Mouse (Mus musculus) limb, embryonic 12.5 days (tissue): ENCODE measurements at regions not wholly inside any gene's neighbourhood (a gene's known extent, or its start where the extent isn't known, plus 50 kb on each side); places are given as distances from the start of the nearest gene placed in this dataset.
A peak's percentile ranks its signal among the peaks of the same experiment; 100 is the strongest.

Source experiments
- ATAC-seq: fragments of 200-750 bp; cut with Nextera tagmentation; 2 replicates; pipeline ENCODE4 v1.8.0; 2017; ENCODE audit warnings: low read depth, moderate TSS enrichment; ENCODE audit not compliant: insufficient number of reproducible peaks, insufficient read depth, low FRiP score, low TSS enrichment
- H3K27ac ChIP-seq: fragments of 300-500 bp; sonication (generic); 2 replicates; pipeline ENCODE4 v1.5.1; 2016; ENCODE audit warnings: mild to moderate bottlenecking, moderate library complexity
- H3K27me3 ChIP-seq: fragments of 300-500 bp; sonication (generic); 2 replicates; pipeline ENCODE4 v1.6.1; 2016; ENCODE audit warnings: mild to moderate bottlenecking, moderate library complexity
- H3K36me3 ChIP-seq: fragments of 300-500 bp; sonication (generic); 2 replicates; pipeline ENCODE4 v1.6.1; 2016; ENCODE audit warnings: mild to moderate bottlenecking, moderate library complexity
- H3K4me1 ChIP-seq: fragments of 300-500 bp; sonication (generic); replicated peaks from 2 replicates; pipeline ENCODE4 v1.6.1; 2016
- H3K4me2 ChIP-seq: fragments of 300-500 bp; sonication (generic); 2 replicates; pipeline ENCODE4 v1.6.1; 2016; ENCODE audit warnings: mild to moderate bottlenecking, moderate library complexity
- H3K4me3 ChIP-seq: fragments of 300-500 bp; sonication (generic); replicated peaks from 2 replicates; pipeline ENCODE4 v1.5.1; 2016; ENCODE audit warnings: mild to moderate bottlenecking
- H3K9ac ChIP-seq: fragments of 300-500 bp; sonication (generic); replicated peaks from 2 replicates; pipeline ENCODE4 v1.6.1; 2016; ENCODE audit warnings: mild to moderate bottlenecking, moderate library complexity
- H3K9me3 ChIP-seq: fragments of 300-500 bp; sonication (generic); 2 replicates; pipeline ENCODE4 v1.6.1; 2016; ENCODE audit warnings: mild to moderate bottlenecking, moderate library complexity
- WGBS: fragments of 180-500 bp; shearing (Covaris S2); methylation state at CpG from one replicate; pipeline ENCODE4 v1.1.7; 2016; 5-methylcytosine and 5-hydroxymethylcytosine counted together

DNA sequence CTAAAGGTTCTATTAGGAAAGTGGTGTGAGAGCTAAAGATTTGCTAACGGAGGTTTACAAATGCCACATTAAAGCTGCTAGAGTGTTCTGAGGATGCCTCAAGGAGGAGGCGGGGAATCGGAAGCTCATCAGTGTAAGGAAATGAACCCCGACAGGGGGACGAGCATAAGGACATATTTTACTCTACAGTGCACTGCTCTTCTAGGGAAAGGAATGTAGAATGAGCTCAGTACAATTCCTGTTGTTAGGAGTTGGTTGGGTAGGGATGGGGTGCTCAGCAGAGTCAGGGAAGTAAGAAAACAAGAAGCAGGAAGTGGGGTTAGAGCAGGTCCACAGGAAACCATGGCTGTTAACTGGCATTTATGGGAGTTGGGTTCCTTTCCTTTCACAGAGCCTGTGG is 54.6 kb downstream of the Mex3b start:
- WGBS: 66% methylated on average over 5 of the region's 5 CpGs
- Histone ChIP-seq H3K27me3 (no peaks in the 10 kb centered on the region), H3K4me2 (no peak overlapping the region), H3K27ac (0 out of 2 replicates have a peak overlapping the region, but pooled peaks have one; percentile 29), H3K4me1 (peaks cover 21% of the 10 kb centered on the region), H3K4me3 (no peak overlapping the region), H3K9ac (no peak overlapping the region), H3K9me3 (peaks cover 7% of the 10 kb centered on the region; the same call in 1 of the 2 replicates), H3K36me3 (no peaks in the 10 kb centered on the region)
- no peak for ATAC-seq

DNA sequence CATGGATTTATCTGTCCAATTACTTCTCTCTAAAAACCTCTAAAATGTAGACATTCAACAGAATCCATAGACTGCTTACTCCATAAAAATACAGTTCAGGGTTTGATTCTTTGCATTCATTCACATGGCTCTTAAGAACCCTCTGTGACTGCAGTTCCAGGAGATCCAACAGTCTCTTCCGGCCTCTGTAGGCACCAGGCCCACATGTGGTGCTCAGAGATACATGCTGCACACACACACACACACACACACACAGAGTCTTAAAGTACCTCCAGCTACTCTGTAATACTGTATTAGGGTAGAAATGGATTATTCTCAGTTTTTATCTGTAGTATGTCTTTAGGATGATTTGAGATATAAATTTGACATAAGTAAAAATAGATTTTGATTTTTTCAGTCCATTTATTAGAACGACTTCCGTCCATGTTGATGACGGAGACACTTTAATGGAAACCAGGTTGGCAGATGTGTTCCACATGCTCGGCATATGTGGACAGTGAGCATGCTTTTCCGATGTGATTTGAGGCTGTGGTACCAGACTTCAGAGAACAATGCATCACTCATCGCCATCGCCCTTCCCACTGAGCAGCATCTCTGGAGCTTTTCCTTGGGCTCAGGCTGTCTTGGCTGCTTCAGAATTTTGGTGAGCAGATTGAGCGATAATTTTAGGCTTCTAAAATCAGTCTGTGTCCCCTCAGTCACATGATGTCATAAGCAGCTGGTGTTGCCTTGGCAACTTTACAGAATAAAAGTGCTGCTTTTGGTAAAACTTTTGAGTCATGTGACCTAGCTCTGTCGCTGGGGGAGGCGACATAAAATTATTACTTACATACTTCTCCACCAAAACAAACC is 56.3 kb downstream of the Mex3b start:
- Histone ChIP-seq H3K4me3 (no peak overlapping the region), H3K4me1 (peaks cover 21% of the 10 kb centered on the region), H3K9me3 (peaks cover under 1% of the 10 kb centered on the region; the same call in 1 of the 2 replicates), H3K4me2 (no peak overlapping the region), H3K27me3 (no peaks in the 10 kb centered on the region), H3K36me3 (no peaks in the 10 kb centered on the region), H3K9ac (no peak overlapping the region), H3K27ac (peak overlapping the region; percentile 32; the same call in 1 of the 2 replicates)
- 36% methylated on average over 11 of the region's 11 CpGs for WGBS
- peak; percentile 59; the same call in 1 of the 2 replicates for ATAC-seq

DNA sequence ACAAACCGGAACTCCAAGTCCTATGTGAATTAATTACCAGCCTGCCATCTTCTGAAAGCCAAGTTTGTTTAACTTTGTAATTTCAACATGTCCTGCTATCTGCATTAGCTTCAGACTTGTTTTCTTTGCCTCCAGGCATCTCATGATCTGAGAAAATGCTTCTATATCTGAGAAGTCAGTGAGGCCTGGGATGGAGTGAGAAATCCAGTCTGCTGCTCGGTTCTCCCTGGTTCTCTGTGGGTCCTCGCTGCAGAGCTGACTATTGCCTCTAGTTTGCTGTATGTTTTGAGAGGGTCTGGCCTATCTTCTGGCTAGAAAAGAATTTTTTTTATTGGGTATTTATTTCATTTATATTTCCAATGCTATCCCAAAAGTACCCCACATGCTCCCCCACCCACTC is 57.0 kb downstream of the Mex3b start:
- ATAC-seq: no peak
- no peak overlapping the region for H3K4me3 ChIP-seq
- H3K27ac ChIP-seq: peak overlapping the region; percentile 32; the same call in 1 of the 2 replicates
- H3K4me1 ChIP-seq: peaks cover 21% of the 10 kb centered on the region
- no peak overlapping the region for H3K9ac ChIP-seq
- no peaks in the 10 kb centered on the region for H3K36me3 ChIP-seq
- no peaks in the 10 kb centered on the region for H3K27me3 ChIP-seq
- H3K9me3 ChIP-seq: no peaks in the 10 kb centered on the region
- WGBS: 76% methylated on average over 3 of the region's 3 CpGs
- H3K4me2 ChIP-seq: no peak overlapping the region

DNA sequence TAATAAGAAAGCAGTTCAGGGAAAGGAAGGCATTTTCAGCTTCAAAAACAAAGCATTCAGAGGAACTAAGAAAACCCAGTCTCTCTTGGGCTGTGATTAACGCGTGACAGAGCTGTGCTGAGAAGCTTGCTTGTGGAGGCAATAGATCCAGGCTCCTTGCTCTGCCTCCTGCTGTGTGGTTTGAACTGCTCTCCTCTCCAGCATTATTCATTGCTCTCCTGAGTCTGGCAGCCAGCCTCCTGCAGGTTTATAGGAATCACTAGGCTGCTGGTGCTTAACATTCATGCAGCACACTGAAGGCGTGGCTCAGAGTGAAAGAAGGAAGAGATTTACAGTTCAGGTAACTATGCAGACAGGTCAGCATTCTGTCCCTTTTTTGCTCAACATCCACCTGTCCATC is 71.2 kb downstream of the Mex3b start:
- Histone ChIP-seq H3K4me1 (peaks cover 17% of the 10 kb centered on the region), H3K4me2 (no peak overlapping the region), H3K9ac (no peak overlapping the region), H3K27me3 (no peaks in the 10 kb centered on the region), H3K36me3 (no peaks in the 10 kb centered on the region), H3K4me3 (no peak overlapping the region), H3K9me3 (peaks cover 8% of the 10 kb centered on the region; the same call in 1 of the 2 replicates), H3K27ac (peak overlapping the region; percentile 56)
- 21% methylated on average over 3 of the region's 3 CpGs for whole genome bisulfite sequencing
- ATAC-seq: no peak

- H3K9me3 ChIP-seq: peaks cover 8% of the 10 kb centered on the region; the same call in 1 of the 2 replicates
- WGBS: 88% methylated on average over 11 of the region's 11 CpGs
- H3K9ac ChIP-seq: no peak overlapping the region
- no peak for ATAC-seq
- no peaks in the 10 kb centered on the region for H3K27me3 ChIP-seq
- peaks cover 17% of the 10 kb centered on the region for H3K4me1 ChIP-seq
- H3K27ac ChIP-seq: no peak overlapping the region
- no peaks in the 10 kb centered on the region for H3K36me3 ChIP-seq
- no peak overlapping the region for H3K4me3 ChIP-seq
- H3K4me2 ChIP-seq: no peak overlapping the region
Measured at GRCm38 (mm10) chr7:82939536-82939935, 72.4 kb downstream of the Mex3b start.

DNA sequence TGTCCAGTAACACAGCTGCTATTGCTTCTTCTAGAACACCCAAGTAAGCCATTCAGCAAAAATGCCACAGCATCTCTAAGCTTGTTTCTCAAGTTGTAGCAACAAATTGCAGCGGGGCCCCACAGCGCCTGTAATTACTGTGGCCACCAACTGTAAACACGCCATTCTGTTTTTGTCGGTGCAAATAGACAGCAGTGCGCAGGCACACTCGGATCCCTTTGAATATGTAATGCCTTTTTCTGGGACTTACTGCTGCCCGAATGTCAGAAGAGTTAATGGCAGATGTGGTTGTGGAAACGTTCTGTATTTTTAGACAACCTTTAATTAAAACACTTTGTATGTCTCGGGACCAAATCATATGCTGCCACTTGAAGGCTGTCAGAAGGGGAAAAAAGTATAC is 76.2 kb downstream of the Mex3b start:
- peaks cover 5% of the 10 kb centered on the region for H3K4me1 ChIP-seq
- H3K27me3 ChIP-seq: no peaks in the 10 kb centered on the region
- H3K4me2 ChIP-seq: no peak overlapping the region
- H3K27ac ChIP-seq: no peak overlapping the region
- ATAC-seq: no peak
- H3K36me3 ChIP-seq: no peaks in the 10 kb centered on the region
- WGBS: 68% methylated on average over 9 of the region's 9 CpGs
- no peak overlapping the region for H3K4me3 ChIP-seq
- peaks cover 8% of the 10 kb centered on the region; the same call in 1 of the 2 replicates for H3K9me3 ChIP-seq
- no peak overlapping the region for H3K9ac ChIP-seq

- H3K27ac ChIP-seq: no peak overlapping the region
- no peaks in the 10 kb centered on the region for H3K27me3 ChIP-seq
- H3K9ac ChIP-seq: no peak overlapping the region
- no peak overlapping the region for H3K4me2 ChIP-seq
- peaks cover 6% of the 10 kb centered on the region; the same call in 1 of the 2 replicates for H3K9me3 ChIP-seq
- no peak overlapping the region for H3K4me3 ChIP-seq
- H3K4me1 ChIP-seq: peaks cover under 1% of the 10 kb centered on the region
- 88% methylated on average over 1 of the region's 1 CpGs for WGBS
- ATAC-seq: no peak
- H3K36me3 ChIP-seq: no peaks in the 10 kb centered on the region
Measured at GRCm38 (mm10) chr7:82943797-82944196, 76.7 kb downstream of the Mex3b start.

GRCm38 (mm10) chr7:82949372-82949771 is 82.2 kb downstream of the Mex3b start:
- H3K27me3 ChIP-seq: no peaks in the 10 kb centered on the region
- H3K9me3 ChIP-seq: no peaks in the 10 kb centered on the region
- H3K36me3 ChIP-seq: no peaks in the 10 kb centered on the region
- WGBS: 82% methylated on average over 6 of the region's 6 CpGs
- no peak overlapping the region for H3K4me2 ChIP-seq
- ATAC-seq: no peak
- no peak overlapping the region for H3K9ac ChIP-seq
- no peak overlapping the region for H3K27ac ChIP-seq
- no peak overlapping the region for H3K4me3 ChIP-seq
- no peaks in the 10 kb centered on the region; the same call in 1 of the 2 replicates for H3K4me1 ChIP-seq

- Histone ChIP-seq H3K27me3 (no peaks in the 10 kb centered on the region), H3K4me2 (no peak overlapping the region), H3K4me3 (no peak overlapping the region), H3K4me1 (no peaks in the 10 kb centered on the region), H3K9ac (no peak overlapping the region), H3K27ac (no peak overlapping the region), H3K9me3 (no peaks in the 10 kb centered on the region), H3K36me3 (no peaks in the 10 kb centered on the region)
- WGBS: 60% methylated on average over 20 of the region's 20 CpGs
- ATAC-seq: no peak
Measured at GRCm38 (mm10) chr7:82957208-82957977, 90.3 kb downstream of the Mex3b start.

- H3K27ac ChIP-seq: no peak overlapping the region
- H3K9ac ChIP-seq: no peak overlapping the region
- H3K4me2 ChIP-seq: no peak overlapping the region
- no peak for ATAC-seq
- H3K36me3 ChIP-seq: no peaks in the 10 kb centered on the region
- H3K9me3 ChIP-seq: 0 out of 2 replicates have a peak, but pooled peaks cover 4% of the 10 kb centered on the region
- 83% methylated on average over 1 of the region's 1 CpGs for WGBS
- H3K4me3 ChIP-seq: no peak overlapping the region
- peaks cover 20% of the 10 kb centered on the region for H3K4me1 ChIP-seq
- no peaks in the 10 kb centered on the region for H3K27me3 ChIP-seq
Measured at GRCm38 (mm10) chr7:82970599-82970998, 103.5 kb downstream of the Mex3b start.

DNA sequence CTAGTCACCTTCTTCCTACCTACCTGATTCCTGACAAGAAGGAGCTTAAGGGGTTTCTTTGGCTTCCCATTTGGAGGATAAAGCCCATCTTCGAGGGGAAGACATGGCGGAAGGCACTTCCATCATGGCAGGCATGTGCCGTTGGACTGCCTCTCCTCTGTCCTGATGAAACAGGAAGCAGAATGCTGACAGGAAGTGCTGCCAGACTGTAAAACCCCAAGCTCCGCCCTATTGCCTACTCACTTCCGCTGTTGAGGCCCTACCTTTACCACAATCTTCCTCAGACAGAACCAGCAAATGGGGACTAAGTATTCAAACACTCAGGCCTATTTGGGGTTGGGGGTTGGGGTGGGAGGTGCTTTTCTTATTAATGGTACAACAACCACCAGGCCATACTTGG is 104.1 kb downstream of the Mex3b start:
- Histone ChIP-seq H3K27ac (peak overlapping the region; percentile 83), H3K4me2 (no peak overlapping the region), H3K4me3 (no peak overlapping the region), H3K4me1 (peaks cover 20% of the 10 kb centered on the region), H3K9me3 (0 out of 2 replicates have a peak, but pooled peaks cover 4% of the 10 kb centered on the region), H3K27me3 (no peaks in the 10 kb centered on the region), H3K36me3 (no peaks in the 10 kb centered on the region), H3K9ac (no peak overlapping the region)
- no peak for ATAC-seq
- WGBS: 94% methylated on average over 5 of the region's 5 CpGs
